Mouse (Mus musculus): ENCODE data around the gene M1ap. TPM values are rescaled to one million over a fixed set of nuclear protein-coding genes. Genes with fewer than 3 reads are reported as not detected.

The M1ap gene
- total and polyA plus RNA-seq, 2 experiments = 0.17 TPM; not detected in 1

- no peak overlapping the region for H3K9ac ChIP-seq (ENCODE audit: low read depth, low read length)
- peak overlapping the region; percentile 39 for H3K27ac ChIP-seq (replicated peaks; ENCODE audit: insufficient read depth, low read depth, low read length)
- H3K27me3 ChIP-seq (ENCODE audit: control insufficient read depth, insufficient read depth, low read length) = no peaks in the 10 kb centered on the region
- H3K36me3 ChIP-seq (ENCODE audit: control insufficient read depth, insufficient read depth, low read length) = no peaks in the 10 kb centered on the region
- H3K4me3 ChIP-seq (ENCODE audit: insufficient read depth, low read depth, low read length) = no peak overlapping the region
- H3K79me2 ChIP-seq (ENCODE audit: control insufficient read depth, insufficient read depth, low read length) = no peaks in the 10 kb centered on the region
- 61% methylated on average over 7 of the region's 7 CpGs for WGBS
- H3K4me1 ChIP-seq (ENCODE audit: control insufficient read depth, insufficient read depth, low read length) = peaks cover 2% of the 10 kb centered on the region
- TF ChIP-seq CTCF (IDR thresholded peaks at IDR 0.05; ENCODE audit: low read depth, low read length) (no peak), POLR2A (IDR thresholded peaks at IDR 0.05; ENCODE audit: extremely low read depth, insufficient read depth, low read length) (no peak)
- peak; percentile 53 for DNase-seq (ENCODE audit: extremely low read depth, low read depth, low spot score)
Measured at GRCm38 (mm10) chr6:83004872-83005271, 58.2 kb downstream of the M1ap start.

GRCm38 (mm10) chr6:83005444-83006011, 58.8 kb downstream of the M1ap start:
- Histone ChIP-seq H3K27ac (replicated peaks; ENCODE audit: insufficient read depth, low read depth, low read length) (peak overlapping the region; percentile 39; the same call in 1 of the 2 replicates), H3K4me3 (ENCODE audit: insufficient read depth, low read depth, low read length) (no peak overlapping the region), H3K27me3 (ENCODE audit: control insufficient read depth, insufficient read depth, low read length) (no peaks in the 10 kb centered on the region), H3K79me2 (ENCODE audit: control insufficient read depth, insufficient read depth, low read length) (no peaks in the 10 kb centered on the region), H3K9ac (ENCODE audit: low read depth, low read length) (no peak overlapping the region), H3K4me1 (ENCODE audit: control insufficient read depth, insufficient read depth, low read length) (peaks cover 2% of the 10 kb centered on the region), H3K36me3 (ENCODE audit: control insufficient read depth, insufficient read depth, low read length) (no peaks in the 10 kb centered on the region)
- TF ChIP-seq POLR2A (IDR thresholded peaks at IDR 0.05; ENCODE audit: extremely low read depth, insufficient read depth, low read length) = no peak
- DNase-seq (ENCODE audit: extremely low read depth, low read depth, low spot score) = no peak
- WGBS = 90% methylated on average over 10 of the region's 10 CpGs

- H3K79me2 ChIP-seq (ENCODE audit: control insufficient read depth, insufficient read depth, low read length) = no peaks in the 10 kb centered on the region
- H3K27me3 ChIP-seq (ENCODE audit: control insufficient read depth, insufficient read depth, low read length) = no peaks in the 10 kb centered on the region
- WGBS = 88% methylated on average over 6 of the region's 6 CpGs
- H3K27ac ChIP-seq (replicated peaks; ENCODE audit: insufficient read depth, low read depth, low read length) = no peak overlapping the region
- no peaks in the 10 kb centered on the region for H3K36me3 ChIP-seq (ENCODE audit: control insufficient read depth, insufficient read depth, low read length)
- H3K9ac ChIP-seq (ENCODE audit: low read depth, low read length) = no peak overlapping the region
- no peak for DNase-seq (ENCODE audit: extremely low read depth, low read depth, low spot score)
- peaks cover 2% of the 10 kb centered on the region for H3K4me1 ChIP-seq (ENCODE audit: control insufficient read depth, insufficient read depth, low read length)
- TF ChIP-seq POLR2A (IDR thresholded peaks at IDR 0.05; ENCODE audit: extremely low read depth, insufficient read depth, low read length) (no peak), CTCF (IDR thresholded peaks at IDR 0.05; ENCODE audit: low read depth, low read length) (no peak)
- H3K4me3 ChIP-seq (ENCODE audit: insufficient read depth, low read depth, low read length) = no peak overlapping the region
Measured at GRCm38 (mm10) chr6:83006114-83006513, 59.4 kb downstream of the M1ap start.

GRCm38 (mm10) chr6:83008659-83009058, 62.0 kb downstream of the M1ap start:
- Histone ChIP-seq H3K4me3 (ENCODE audit: insufficient read depth, low read depth, low read length) (no peak overlapping the region), H3K27ac (replicated peaks; ENCODE audit: insufficient read depth, low read depth, low read length) (peak overlapping the region; percentile 73; the same call in 1 of the 2 replicates), H3K27me3 (ENCODE audit: control insufficient read depth, insufficient read depth, low read length) (no peaks in the 10 kb centered on the region), H3K36me3 (ENCODE audit: control insufficient read depth, insufficient read depth, low read length) (no peaks in the 10 kb centered on the region), H3K9ac (ENCODE audit: low read depth, low read length) (no peak overlapping the region), H3K4me1 (ENCODE audit: control insufficient read depth, insufficient read depth, low read length) (peaks cover 2% of the 10 kb centered on the region), H3K79me2 (ENCODE audit: control insufficient read depth, insufficient read depth, low read length) (no peaks in the 10 kb centered on the region)
- DNase-seq (ENCODE audit: extremely low read depth, low read depth, low spot score) = peak; percentile 29
- WGBS = 63% methylated on average over 3 of the region's 3 CpGs
- TF ChIP-seq POLR2A (IDR thresholded peaks at IDR 0.05; ENCODE audit: extremely low read depth, insufficient read depth, low read length) = no peak

- no peaks in the 10 kb centered on the region for H3K27me3 ChIP-seq (ENCODE audit: control insufficient read depth, insufficient read depth, low read length)
- 52% methylated on average over 7 of the region's 7 CpGs for WGBS
- no peak for TF ChIP-seq POLR2A (IDR thresholded peaks at IDR 0.05; ENCODE audit: extremely low read depth, insufficient read depth, low read length)
- TF ChIP-seq CTCF (IDR thresholded peaks at IDR 0.05; ENCODE audit: low read depth, low read length) = no peak
- peaks cover 2% of the 10 kb centered on the region; the same call in 1 of the 2 replicates for H3K4me1 ChIP-seq (ENCODE audit: control insufficient read depth, insufficient read depth, low read length)
- H3K79me2 ChIP-seq (ENCODE audit: control insufficient read depth, insufficient read depth, low read length) = no peaks in the 10 kb centered on the region
- peak overlapping the region; percentile 47 for H3K27ac ChIP-seq (replicated peaks; ENCODE audit: insufficient read depth, low read depth, low read length)
- DNase-seq (ENCODE audit: extremely low read depth, low read depth, low spot score) = peak; percentile 19
- H3K36me3 ChIP-seq (ENCODE audit: control insufficient read depth, insufficient read depth, low read length) = no peaks in the 10 kb centered on the region
- H3K4me3 ChIP-seq (ENCODE audit: insufficient read depth, low read depth, low read length) = no peak overlapping the region
- peak overlapping the region; percentile 28; the same call in 1 of the 2 replicates for H3K9ac ChIP-seq (ENCODE audit: low read depth, low read length)
Measured at GRCm38 (mm10) chr6:83010010-83010409, 63.3 kb downstream of the M1ap start.

- TF ChIP-seq CTCF (IDR thresholded peaks at IDR 0.05; ENCODE audit: low read depth, low read length) = no peak
- TF ChIP-seq POLR2A (IDR thresholded peaks at IDR 0.05; ENCODE audit: extremely low read depth, insufficient read depth, low read length) = no peak
- no peak for DNase-seq (ENCODE audit: extremely low read depth, low read depth, low spot score)
- Histone ChIP-seq H3K9ac (ENCODE audit: low read depth, low read length) (no peak overlapping the region), H3K27ac (replicated peaks; ENCODE audit: insufficient read depth, low read depth, low read length) (no peak overlapping the region), H3K36me3 (ENCODE audit: control insufficient read depth, insufficient read depth, low read length) (no peaks in the 10 kb centered on the region), H3K4me1 (ENCODE audit: control insufficient read depth, insufficient read depth, low read length) (no peaks in the 10 kb centered on the region), H3K79me2 (ENCODE audit: control insufficient read depth, insufficient read depth, low read length) (no peaks in the 10 kb centered on the region), H3K27me3 (ENCODE audit: control insufficient read depth, insufficient read depth, low read length) (no peaks in the 10 kb centered on the region), H3K4me3 (ENCODE audit: insufficient read depth, low read depth, low read length) (no peak overlapping the region)
- 52% methylated on average over 7 of the region's 7 CpGs for WGBS
Measured at GRCm38 (mm10) chr6:83011255-83011654, 64.6 kb downstream of the M1ap start.
